Mouse (Mus musculus): ENCODE measurements around the gene Etv3. TPM values are rescaled to one million over a fixed set of nuclear protein-coding genes. Genes with fewer than 3 reads are reported as not detected.

The Etv3 gene
- polyA plus RNA-seq, 1 experiment from 2014 or later, result 8.3 TPM

DNA sequence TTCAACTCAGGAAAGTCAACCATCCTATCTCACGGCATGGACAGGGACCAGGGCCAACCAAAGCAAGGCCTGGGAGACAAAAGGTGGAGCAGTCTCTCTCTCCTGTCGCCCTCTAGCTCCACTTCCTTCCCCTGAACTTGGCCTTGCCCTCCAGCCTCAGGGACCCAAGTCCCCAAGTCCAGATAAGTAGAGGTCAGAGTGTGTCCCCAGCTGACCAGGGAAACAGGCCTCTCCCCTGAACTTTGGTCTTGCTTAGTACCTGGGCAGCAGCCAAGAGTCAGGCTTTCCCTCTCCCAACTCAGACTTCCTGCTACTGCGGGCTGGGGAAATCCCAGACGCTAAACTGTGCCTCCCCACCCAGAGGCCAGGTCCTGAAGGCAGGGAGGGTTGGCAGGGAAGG lies 16.1 kb upstream of the Etv3 start:
- Histone ChIP-seq H3K4me3 (replicated peaks; ENCODE audit: low read depth, low read length) (no peak overlapping the region), H3K9ac (replicated peaks; ENCODE audit: low read length) (no peak overlapping the region), H3K36me3 (ENCODE audit: control insufficient read depth, insufficient read depth, low read length) (no peaks in the 10 kb centered on the region), H3K27ac (replicated peaks; ENCODE audit: low read depth, low read length) (no peak overlapping the region), H3K4me2 (ENCODE audit: low read length) (no peak overlapping the region), H3K27me3 (ENCODE audit: control insufficient read depth, insufficient read depth, low read length) (no peaks in the 10 kb centered on the region), H3K4me1 (ENCODE audit: control insufficient read depth, insufficient read depth, low read length) (0 out of 2 replicates have a peak, but pooled peaks cover 3% of the 10 kb centered on the region), H3K9me3 (ENCODE audit: control insufficient read depth, low read length) (no peaks in the 10 kb centered on the region)
- 61% methylated on average over 4 of the region's 4 CpGs for WGBS
- ATAC-seq (ENCODE audit: low FRiP score, low TSS enrichment), result no peak
- no peak for DNase-seq

- Histone ChIP-seq H3K4me2 (ENCODE audit: low read length) (no peak overlapping the region), H3K36me3 (ENCODE audit: control insufficient read depth, insufficient read depth, low read length) (no peaks in the 10 kb centered on the region), H3K27me3 (ENCODE audit: control insufficient read depth, insufficient read depth, low read length) (no peaks in the 10 kb centered on the region), H3K9me3 (ENCODE audit: control insufficient read depth, low read length) (no peaks in the 10 kb centered on the region), H3K27ac (replicated peaks; ENCODE audit: low read depth, low read length) (no peak overlapping the region), H3K4me3 (replicated peaks; ENCODE audit: low read depth, low read length) (no peak overlapping the region), H3K4me1 (ENCODE audit: control insufficient read depth, insufficient read depth, low read length) (0 out of 2 replicates have a peak, but pooled peaks cover 3% of the 10 kb centered on the region), H3K9ac (replicated peaks; ENCODE audit: low read length) (no peak overlapping the region)
- no peak for DNase-seq
- 89% methylated on average over 9 of the region's 9 CpGs for WGBS
- no peak for ATAC-seq (ENCODE audit: low FRiP score, low TSS enrichment)
Measured at GRCm38 (mm10) chr3:87510832-87511231, 14.4 kb upstream of the Etv3 start.

DNA sequence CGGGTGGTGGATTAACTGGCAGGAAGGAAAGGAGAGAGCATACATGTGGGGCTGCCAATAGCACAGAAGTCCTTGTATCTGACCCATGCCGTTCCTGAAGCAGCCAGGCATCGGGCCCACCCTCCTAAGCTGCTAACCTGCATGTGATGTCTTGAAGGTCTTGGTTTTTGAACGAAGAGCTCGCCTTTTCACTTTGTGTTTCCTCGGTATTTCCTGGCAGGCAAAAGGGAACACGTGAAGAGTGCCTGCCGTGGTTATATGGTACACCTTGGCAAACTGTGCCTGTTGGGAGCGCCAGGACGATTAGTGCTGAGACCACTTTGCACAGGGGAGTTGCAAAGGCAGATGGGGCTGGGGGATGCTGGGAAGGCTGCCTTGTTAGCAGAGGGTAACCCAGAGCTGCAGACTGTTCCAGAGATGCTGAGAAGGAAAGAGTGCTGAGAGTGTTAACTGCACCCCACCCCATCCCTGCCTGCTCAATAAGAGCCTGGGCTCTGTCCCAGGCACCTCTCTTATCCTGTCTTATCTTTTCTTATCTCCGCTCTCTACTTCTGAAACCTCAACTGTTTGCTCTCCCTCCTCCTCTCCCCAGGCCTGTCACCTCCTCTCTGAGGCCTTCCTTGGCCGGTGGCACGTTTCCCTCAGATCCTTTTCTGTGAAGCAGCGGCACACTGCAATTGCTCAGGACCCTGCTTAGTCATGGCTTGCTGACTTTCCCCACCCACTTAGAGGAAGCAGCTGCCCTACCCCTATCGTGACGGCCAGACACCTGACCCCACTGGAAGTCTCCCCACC lies 13.0 kb upstream of the Etv3 start:
- H3K4me2 ChIP-seq (ENCODE audit: low read length), result no peak overlapping the region
- WGBS, result 37% methylated on average over 16 of the region's 16 CpGs
- H3K4me3 ChIP-seq (replicated peaks; ENCODE audit: low read depth, low read length), result no peak overlapping the region
- no peak overlapping the region for H3K27ac ChIP-seq (replicated peaks; ENCODE audit: low read depth, low read length)
- H3K4me1 ChIP-seq (ENCODE audit: control insufficient read depth, insufficient read depth, low read length), result 0 out of 2 replicates have a peak, but pooled peaks cover 3% of the 10 kb centered on the region
- no peaks in the 10 kb centered on the region for H3K9me3 ChIP-seq (ENCODE audit: control insufficient read depth, low read length)
- H3K27me3 ChIP-seq (ENCODE audit: control insufficient read depth, insufficient read depth, low read length), result no peaks in the 10 kb centered on the region
- DNase-seq (no peak), ATAC-seq (ENCODE audit: low FRiP score, low TSS enrichment) (no peak)
- no peaks in the 10 kb centered on the region for H3K36me3 ChIP-seq (ENCODE audit: control insufficient read depth, insufficient read depth, low read length)
- H3K9ac ChIP-seq (replicated peaks; ENCODE audit: low read length), result no peak overlapping the region

- Histone ChIP-seq H3K4me1 (ENCODE audit: control insufficient read depth, insufficient read depth, low read length) (no peaks in the 10 kb centered on the region), H3K4me3 (replicated peaks; ENCODE audit: low read depth, low read length) (no peak overlapping the region), H3K27ac (replicated peaks; ENCODE audit: low read depth, low read length) (no peak overlapping the region), H3K9ac (replicated peaks; ENCODE audit: low read length) (no peak overlapping the region), H3K9me3 (ENCODE audit: control insufficient read depth, low read length) (no peaks in the 10 kb centered on the region), H3K27me3 (ENCODE audit: control insufficient read depth, insufficient read depth, low read length) (no peaks in the 10 kb centered on the region), H3K36me3 (ENCODE audit: control insufficient read depth, insufficient read depth, low read length) (no peaks in the 10 kb centered on the region), H3K4me2 (ENCODE audit: low read length) (no peak overlapping the region)
- DNase-seq (no peak), ATAC-seq (ENCODE audit: low FRiP score, low TSS enrichment) (no peak)
- 60% methylated on average over 13 of the region's 13 CpGs for WGBS
Measured at GRCm38 (mm10) chr3:87515567-87516081, 9.6 kb upstream of the Etv3 start.

GRCm38 (mm10) chr3:87518425-87518824 lies 6.8 kb upstream of the Etv3 start:
- Histone ChIP-seq H3K4me1 (ENCODE audit: control insufficient read depth, insufficient read depth, low read length) (no peaks in the 10 kb centered on the region), H3K36me3 (ENCODE audit: control insufficient read depth, insufficient read depth, low read length) (no peaks in the 10 kb centered on the region), H3K27ac (replicated peaks; ENCODE audit: low read depth, low read length) (no peak overlapping the region), H3K4me2 (ENCODE audit: low read length) (no peak overlapping the region), H3K9ac (replicated peaks; ENCODE audit: low read length) (no peak overlapping the region), H3K27me3 (ENCODE audit: control insufficient read depth, insufficient read depth, low read length) (no peaks in the 10 kb centered on the region), H3K4me3 (replicated peaks; ENCODE audit: low read depth, low read length) (no peak overlapping the region), H3K9me3 (ENCODE audit: control insufficient read depth, low read length) (no peaks in the 10 kb centered on the region)
- no peak for ATAC-seq (ENCODE audit: low FRiP score, low TSS enrichment)
- no peak for DNase-seq

DNA sequence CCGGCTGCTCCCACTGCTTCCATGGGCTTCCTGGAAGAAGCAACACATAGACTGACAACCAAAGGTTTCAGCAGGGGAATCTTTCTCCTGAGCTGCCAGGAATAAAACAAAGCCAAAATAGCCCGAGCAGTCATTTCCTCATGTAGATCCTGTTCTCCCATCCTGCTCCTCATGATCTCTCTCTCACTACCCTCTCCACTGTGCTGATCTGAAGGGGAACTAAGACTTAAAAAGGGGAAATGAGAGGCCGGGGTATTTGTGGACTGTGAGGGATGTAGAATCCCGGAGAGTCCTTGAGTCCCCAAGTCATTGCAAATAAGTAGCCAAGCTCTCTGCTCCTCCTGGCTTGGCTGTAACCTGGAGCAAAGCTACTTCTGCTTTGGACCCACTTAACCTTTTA lies 4.1 kb upstream of the Etv3 start:
- H3K36me3 ChIP-seq (ENCODE audit: control insufficient read depth, insufficient read depth, low read length), result no peaks in the 10 kb centered on the region
- no peaks in the 10 kb centered on the region for H3K9me3 ChIP-seq (ENCODE audit: control insufficient read depth, low read length)
- H3K4me2 ChIP-seq (ENCODE audit: low read length), result no peak overlapping the region
- no peak overlapping the region for H3K9ac ChIP-seq (replicated peaks; ENCODE audit: low read length)
- H3K4me1 ChIP-seq (ENCODE audit: control insufficient read depth, insufficient read depth, low read length), result peaks cover 6% of the 10 kb centered on the region
- H3K4me3 ChIP-seq (replicated peaks; ENCODE audit: low read depth, low read length), result no peak overlapping the region
- 90% methylated on average over 4 of the region's 4 CpGs for WGBS
- no peak overlapping the region for H3K27ac ChIP-seq (replicated peaks; ENCODE audit: low read depth, low read length)
- H3K27me3 ChIP-seq (ENCODE audit: control insufficient read depth, insufficient read depth, low read length), result no peaks in the 10 kb centered on the region
- no peak for DNase-seq
- ATAC-seq (ENCODE audit: low FRiP score, low TSS enrichment), result no peak

DNA sequence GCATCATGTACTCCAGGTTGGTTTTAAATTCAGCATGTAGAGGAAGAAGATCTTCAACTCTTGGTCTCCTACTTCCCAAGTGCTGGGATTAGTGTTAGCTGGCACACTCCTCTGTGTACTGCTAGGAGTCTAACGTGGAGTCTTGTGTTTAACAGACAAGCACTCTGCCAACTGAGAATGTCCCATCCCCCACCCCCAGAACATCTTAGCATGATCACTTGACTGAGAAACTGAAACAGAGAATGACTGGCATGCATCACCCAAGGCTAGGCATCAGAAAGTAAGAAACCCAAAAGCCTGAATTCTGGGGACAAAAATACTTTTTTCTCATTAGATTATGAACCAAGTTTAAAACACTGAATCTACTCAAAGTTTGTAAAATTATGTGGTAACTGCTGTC lies 3.4 kb upstream of the Etv3 start:
- Histone ChIP-seq H3K27ac (replicated peaks; ENCODE audit: low read depth, low read length) (no peak overlapping the region), H3K4me2 (ENCODE audit: low read length) (no peak overlapping the region), H3K9ac (replicated peaks; ENCODE audit: low read length) (no peak overlapping the region), H3K9me3 (ENCODE audit: control insufficient read depth, low read length) (no peaks in the 10 kb centered on the region), H3K4me3 (replicated peaks; ENCODE audit: low read depth, low read length) (no peak overlapping the region), H3K27me3 (ENCODE audit: control insufficient read depth, insufficient read depth, low read length) (no peaks in the 10 kb centered on the region), H3K36me3 (ENCODE audit: control insufficient read depth, insufficient read depth, low read length) (no peaks in the 10 kb centered on the region), H3K4me1 (ENCODE audit: control insufficient read depth, insufficient read depth, low read length) (peaks cover 13% of the 10 kb centered on the region)
- no peak for ATAC-seq (ENCODE audit: low FRiP score, low TSS enrichment)
- WGBS, result 53% methylated on average over 1 of the region's 1 CpGs
- DNase-seq, result no peak

- no peaks in the 10 kb centered on the region for H3K27me3 ChIP-seq (ENCODE audit: control insufficient read depth, insufficient read depth, low read length)
- H3K4me1 ChIP-seq (ENCODE audit: control insufficient read depth, insufficient read depth, low read length), result peaks cover 16% of the 10 kb centered on the region
- no peaks in the 10 kb centered on the region for H3K9me3 ChIP-seq (ENCODE audit: control insufficient read depth, low read length)
- no peak overlapping the region for H3K4me2 ChIP-seq (ENCODE audit: low read length)
- no peak overlapping the region for H3K4me3 ChIP-seq (replicated peaks; ENCODE audit: low read depth, low read length)
- no peak overlapping the region for H3K9ac ChIP-seq (replicated peaks; ENCODE audit: low read length)
- H3K27ac ChIP-seq (replicated peaks; ENCODE audit: low read depth, low read length), result no peak overlapping the region
- WGBS, result 95% methylated on average over 9 of the region's 9 CpGs
- ATAC-seq (ENCODE audit: low FRiP score, low TSS enrichment) (no peak), DNase-seq (no peak)
- peaks cover 13% of the 10 kb centered on the region for H3K36me3 ChIP-seq (ENCODE audit: control insufficient read depth, insufficient read depth, low read length)
Measured at GRCm38 (mm10) chr3:87523701-87524100, 1.5 kb upstream of the Etv3 start.
